Mouse (Mus musculus) bone marrow macrophage, adult 2 months (primary cell): Measurements from ENCODE around the gene Fam187a.

Source experiments
- CTCF ChIP-seq: IDR thresholded peaks from 2 replicates; pipeline ENCODE4 v1.5.1; 2012; ENCODE audit warnings: low read depth, mild to moderate bottlenecking, low read length, moderate library complexity
- POLR2A ChIP-seq: IDR thresholded peaks from 2 replicates; pipeline ENCODE4 v1.6.1; 2012; ENCODE audit warnings: mild to moderate bottlenecking, low read depth, low read length, borderline replicate concordance

DNA sequence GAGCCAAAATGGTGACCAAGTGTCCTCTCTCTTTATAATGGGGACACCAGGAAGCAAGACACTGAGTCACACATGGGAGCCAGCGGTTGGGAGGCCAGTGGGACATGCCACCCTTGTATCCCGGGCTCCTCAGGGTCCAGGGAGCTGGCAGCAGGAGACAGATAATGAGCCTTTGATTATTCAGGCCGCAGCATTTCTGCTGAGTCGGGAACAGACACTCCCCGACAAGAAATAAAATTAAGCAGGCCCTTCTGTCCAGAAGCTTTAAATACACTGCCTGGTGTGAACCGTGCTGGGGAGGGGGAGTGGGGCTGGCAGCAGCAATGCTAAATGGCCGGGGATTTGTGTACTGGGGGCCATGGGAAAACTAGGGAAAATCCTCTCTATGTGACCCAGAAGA is 26.4 kb downstream of the Fam187a start:
- TF ChIP-seq CTCF (no peak), POLR2A (no peak)
